Mouse (Mus musculus) layer of hippocampus, adult 9-11 months (tissue): ENCODE measurements around the gene Itm2b.

Experiments used
- DNase-seq: peaks from one replicate; pipeline ENCODE4 v3.0.0; 2022

Gene Itm2b

DNA sequence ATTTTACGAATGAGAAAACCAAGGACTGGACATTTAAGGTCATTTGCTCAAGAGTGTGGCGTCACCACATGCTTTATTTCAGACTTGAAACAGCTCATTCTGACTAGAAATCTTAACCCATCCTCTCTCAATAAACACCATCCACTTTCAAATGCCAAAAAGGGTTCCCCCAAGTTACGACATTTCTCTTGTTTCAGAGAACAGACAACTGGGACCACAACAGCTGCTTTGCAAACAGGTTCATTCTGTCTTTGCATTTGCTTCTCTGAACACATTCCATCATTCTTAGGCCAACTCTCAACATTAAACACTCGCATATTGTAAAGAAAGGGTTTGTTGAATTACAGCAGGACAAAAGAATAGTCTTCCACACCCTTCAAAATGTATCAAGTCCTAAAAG, 71.2 kb downstream of the Itm2b start:
- no peak for DNase-seq

DNA sequence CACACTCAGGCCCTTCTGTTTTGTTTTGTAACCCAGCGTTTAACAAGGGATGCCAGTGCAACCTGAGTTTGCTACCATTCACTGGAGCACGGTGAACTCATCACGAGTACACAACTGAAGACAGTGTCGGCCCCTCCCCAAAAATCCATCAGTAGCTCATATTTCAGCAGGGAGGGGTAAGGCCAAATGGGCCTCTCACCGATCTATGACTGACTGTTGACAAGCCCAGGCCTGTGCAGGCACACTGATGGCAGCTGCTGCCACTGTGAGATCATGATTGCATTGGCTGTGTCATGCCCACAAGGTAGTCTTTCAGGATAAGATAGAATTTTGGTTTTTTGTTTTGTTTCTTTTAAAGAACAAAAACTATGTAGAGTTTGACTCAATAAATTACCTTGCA, 71.7 kb downstream of the Itm2b start:
- no peak for DNase-seq

DNA sequence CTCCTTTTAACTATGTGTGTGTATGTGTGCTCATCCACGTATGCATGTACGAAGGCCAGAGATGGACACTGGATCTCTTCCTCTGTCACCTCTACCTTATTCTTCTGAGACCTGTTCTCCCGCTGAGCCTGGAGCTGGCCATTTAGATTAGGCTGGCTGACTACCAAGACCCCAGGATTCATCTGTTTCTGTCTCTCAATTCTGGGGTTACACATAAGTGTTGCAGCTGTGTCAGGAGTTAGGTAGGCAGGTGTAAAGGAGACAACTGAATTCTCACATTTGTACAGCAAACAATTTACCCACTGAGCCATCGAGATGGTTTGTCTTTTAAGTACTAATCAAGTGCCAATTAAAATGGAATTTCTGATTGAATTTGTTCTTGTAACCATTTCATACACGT, 72.2 kb downstream of the Itm2b start:
- no peak for DNase-seq
